Mouse (Mus musculus) MEL (cell line): ENCODE results near the gene Metap2. TPM values are rescaled to one million over a fixed set of nuclear protein-coding genes. Genes with fewer than 3 reads are reported as not detected.

Experiments used
- DNase-seq: peaks from one replicate; pipeline ENCODE4 v3.0.0; 2011; ENCODE audit warnings: low read depth, low spot score
- H3K27ac ChIP-seq: 2 replicates; pipeline ENCODE4 v1.5.1; 2012; ENCODE audit warnings: low read depth, mild to moderate bottlenecking, control low read depth, low read length, moderate library complexity; ENCODE audit not compliant: control insufficient read depth
- H3K27me3 ChIP-seq, 2 experiments: fragments of 150-350 bp in 1 of 2; sonication (generic) in 1 of 2; 2 replicates each; pipeline ENCODE4 v1.6.1; 2012; ENCODE audit warnings: low read length in 2 of 2, mild to moderate bottlenecking in 2 of 2, improper control_type of control experiment in 1 of 2, moderate library complexity in 1 of 2; ENCODE audit not compliant: insufficient read depth in 2 of 2, control insufficient read depth in 1 of 2
- H3K36me3 ChIP-seq, 2 experiments: 2 replicates each; pipeline ENCODE4 v1.6.1; 2012 to 2014; ENCODE audit warnings: low read length in 2 of 2, improper control_type of control experiment in 1 of 2, inconsistent platforms in 1 of 2, mild to moderate bottlenecking in 1 of 2; ENCODE audit not compliant: insufficient read depth in 2 of 2, control insufficient read depth in 1 of 2
- H3K4me1 ChIP-seq, 2 experiments: fragments of 150-350 bp in 1 of 2; sonication (generic) in 1 of 2; 2 replicates each; pipeline ENCODE4 v1.6.1; 2012; ENCODE audit warnings: low read length in 2 of 2, improper control_type of control experiment in 1 of 2, mild to moderate bottlenecking in 1 of 2; ENCODE audit not compliant: insufficient read depth in 2 of 2, control insufficient read depth in 1 of 2
- H3K4me3 ChIP-seq, 2 experiments: fragments of 150-350 bp in 1 of 2; sonication (generic) in 1 of 2; 2 replicates each; pipeline ENCODE4 v1.5.1; 2012; ENCODE audit warnings: low read depth in 2 of 2, low read length in 2 of 2, mild to moderate bottlenecking in 2 of 2, moderate library complexity in 2 of 2, control low read depth in 1 of 2, improper control_type of control experiment in 1 of 2; ENCODE audit not compliant: control insufficient read depth in 1 of 2, insufficient read depth in 1 of 2
- H3K79me2 ChIP-seq: 2 replicates; pipeline ENCODE4 v1.6.1; 2012; ENCODE audit warnings: mild to moderate bottlenecking, low read length, moderate library complexity; ENCODE audit not compliant: control insufficient read depth, poor library complexity, insufficient read depth
- H3K9ac ChIP-seq: 2 replicates; pipeline ENCODE4 v1.6.1; 2012; ENCODE audit warnings: low read depth, mild to moderate bottlenecking, control low read depth, low read length, moderate library complexity; ENCODE audit not compliant: control insufficient read depth, poor library complexity, severe bottlenecking
- H3K9me3 ChIP-seq: fragments of 150-350 bp; sonication (generic); replicated peaks from 2 replicates; pipeline ENCODE4 v1.6.1; 2012; ENCODE audit warnings: mild to moderate bottlenecking, low read length, improper control_type of control experiment, moderate library complexity; ENCODE audit not compliant: insufficient read depth
- BHLHE40 ChIP-seq: IDR thresholded peaks from 2 replicates; pipeline ENCODE4 v1.6.1; 2012; ENCODE audit warnings: low read depth, mild to moderate bottlenecking, inconsistent platforms, low read length, improper control_type of control experiment, borderline replicate concordance
- CHD1 ChIP-seq: IDR thresholded peaks from 2 replicates; pipeline ENCODE4 v1.6.1; 2012; ENCODE audit warnings: low read depth, mild to moderate bottlenecking, inconsistent platforms, low read length, improper control_type of control experiment
- CHD2 ChIP-seq: IDR thresholded peaks from 2 replicates; pipeline ENCODE4 v1.6.1; 2011; ENCODE audit warnings: low read length, improper control_type of control experiment
- E2F4 ChIP-seq: IDR thresholded peaks from 2 replicates; pipeline ENCODE4 v1.6.1; 2011; ENCODE audit warnings: low read depth, low read length, improper control_type of control experiment, borderline replicate concordance
- ELF1 ChIP-seq: IDR thresholded peaks from 2 replicates; pipeline ENCODE4 v1.6.1; 2014; ENCODE audit warnings: low read depth, mild to moderate bottlenecking, inconsistent platforms, low read length, improper control_type of control experiment, moderate library complexity
- GABPA ChIP-seq: IDR thresholded peaks from 2 replicates; pipeline ENCODE4 v1.6.1; 2012; ENCODE audit warnings: low read depth, mild to moderate bottlenecking, inconsistent platforms, low read length, improper control_type of control experiment, moderate library complexity
- GATA1 ChIP-seq: IDR thresholded peaks from 2 replicates; pipeline ENCODE4 v1.6.1; 2011; ENCODE audit warnings: low read depth, low read length, improper control_type of control experiment
- HCFC1 ChIP-seq: IDR thresholded peaks from 2 replicates; pipeline ENCODE4 v1.6.1; 2012; ENCODE audit warnings: low read depth, mild to moderate bottlenecking, inconsistent platforms, low read length, improper control_type of control experiment, moderate library complexity
- JUND ChIP-seq: IDR thresholded peaks from 2 replicates; pipeline ENCODE4 v1.6.1; 2011; ENCODE audit warnings: low read depth, mild to moderate bottlenecking, improper control_type of control experiment, low read length
- MAFK ChIP-seq: IDR thresholded peaks from 2 replicates; pipeline ENCODE4 v1.6.1; 2011; ENCODE audit warnings: low read depth, mild to moderate bottlenecking, low read length, improper control_type of control experiment, borderline replicate concordance
- MAX ChIP-seq: IDR thresholded peaks from 2 replicates; pipeline ENCODE4 v1.6.1; 2011; ENCODE audit warnings: low read length, improper control_type of control experiment
- MAZ ChIP-seq: IDR thresholded peaks from 2 replicates; pipeline ENCODE4 v1.6.1; 2012; ENCODE audit warnings: low read depth, mild to moderate bottlenecking, inconsistent platforms, low read length, improper control_type of control experiment
- MEF2A ChIP-seq: IDR thresholded peaks from 2 replicates; pipeline ENCODE4 v1.6.1; 2014; ENCODE audit warnings: low read depth, mild to moderate bottlenecking, inconsistent platforms, low read length, improper control_type of control experiment; ENCODE audit not compliant: poor library complexity, insufficient replicate concordance, severe bottlenecking; ENCODE audit errors: extremely low read depth
- MYC ChIP-seq: IDR thresholded peaks from 2 replicates; pipeline ENCODE4 v1.6.1; 2011; ENCODE audit warnings: low read depth, mild to moderate bottlenecking, low read length, improper control_type of control experiment, moderate library complexity
- NELFE ChIP-seq: IDR thresholded peaks from 2 replicates; pipeline ENCODE4 v1.6.1; 2011; ENCODE audit warnings: low read depth, low read length, improper control_type of control experiment
- POLR2AphosphoS5 ChIP-seq: IDR thresholded peaks from 2 replicates; pipeline ENCODE4 v1.6.1; 2012; ENCODE audit warnings: low read depth, borderline replicate concordance, mild to moderate bottlenecking, inconsistent platforms, low read length, moderate library complexity, mixed read lengths
- RCOR1 ChIP-seq: IDR thresholded peaks from 2 replicates; pipeline ENCODE4 v1.6.1; 2012; ENCODE audit warnings: low read depth, mild to moderate bottlenecking, inconsistent platforms, low read length, improper control_type of control experiment
- SIN3A ChIP-seq: IDR thresholded peaks from 2 replicates; pipeline ENCODE4 v1.6.1; 2012; ENCODE audit warnings: low read length, improper control_type of control experiment, inconsistent platforms
- SMC3 ChIP-seq: IDR thresholded peaks from 2 replicates; pipeline ENCODE4 v1.6.1; 2011; ENCODE audit warnings: low read depth, low read length, improper control_type of control experiment
- TAL1 ChIP-seq: IDR thresholded peaks from 2 replicates; pipeline ENCODE4 v1.6.1; 2012; ENCODE audit warnings: mild to moderate bottlenecking, inconsistent platforms, low read length, moderate library complexity, mixed read lengths
- TBP ChIP-seq: IDR thresholded peaks from 2 replicates; pipeline ENCODE4 v1.8.0; 2011; ENCODE audit warnings: low read depth, low read length, improper control_type of control experiment
- TCF12 ChIP-seq: IDR thresholded peaks from 2 replicates; pipeline ENCODE4 v1.6.1; 2014; ENCODE audit warnings: low read depth, mild to moderate bottlenecking, inconsistent platforms, low read length, improper control_type of control experiment, moderate library complexity
- UBTF ChIP-seq: IDR thresholded peaks from 2 replicates; pipeline ENCODE4 v1.6.1; 2012; ENCODE audit warnings: low read depth, mild to moderate bottlenecking, inconsistent platforms, low read length, improper control_type of control experiment, moderate library complexity, borderline replicate concordance; ENCODE audit not compliant: insufficient read depth
- USF1 ChIP-seq: IDR thresholded peaks from 2 replicates; pipeline ENCODE4 v1.6.1; 2014; ENCODE audit warnings: low read depth, mild to moderate bottlenecking, inconsistent platforms, low read length, improper control_type of control experiment, moderate library complexity
- USF2 ChIP-seq, 2 experiments: IDR thresholded peaks; 2 replicates each; pipeline ENCODE4 v1.6.1; 2011 to 2012; ENCODE audit warnings: improper control_type of control experiment in 2 of 2, low read length in 2 of 2, borderline replicate concordance in 1 of 2, inconsistent platforms in 1 of 2, low read depth in 1 of 2, mild to moderate bottlenecking in 1 of 2; ENCODE audit not compliant: insufficient read depth in 1 of 2
- ZKSCAN1 ChIP-seq: IDR thresholded peaks from 2 replicates; pipeline ENCODE4 v1.6.1; 2012; ENCODE audit warnings: low read depth, mild to moderate bottlenecking, inconsistent platforms, low read length, improper control_type of control experiment, moderate library complexity
- ZMIZ1 ChIP-seq: IDR thresholded peaks from 2 replicates; pipeline ENCODE4 v1.6.1; 2012; ENCODE audit warnings: low read depth, mild to moderate bottlenecking, inconsistent platforms, low read length, improper control_type of control experiment, moderate library complexity
- ZNF384 ChIP-seq: IDR thresholded peaks from 2 replicates; pipeline ENCODE4 v1.6.1; 2012; ENCODE audit warnings: low read depth, mild to moderate bottlenecking, inconsistent platforms, low read length, improper control_type of control experiment
- polyA plus RNA-seq, 2 experiments: library from polyadenylated mRNA; stranded (reverse) in 1 of 2; unstranded in 1 of 2; fragments of >175 nt in 1 of 2; fragments of >200 nt in 1 of 2; gene quantifications; 2 replicates each; pipeline versions ENCODE4 v1.2.1 to v1.2.4; 2012; ENCODE audit warnings: low replicate concordance in 2 of 2, low read depth in 1 of 2; ENCODE audit not compliant: insufficient read length in 2 of 2, insufficient read depth in 1 of 2, missing spikeins in 1 of 2
- total RNA-seq: library from RNA; depleted of rRNA; stranded (reverse); fragments of 300-350 nt; gene quantifications from 2 replicates; pipeline ENCODE4 v1.2.3, GENCODE M21; 2012

Gene Metap2
- total and polyA plus RNA-seq, 3 experiments, result 326 to 2,567 (median 921) TPM

- TF ChIP-seq MEF2A (no peak), SMC3 (no peak), MAFK (no peak), HCFC1 (peak; percentile 88)
Observed at GRCm38 (mm10) chr10:93889579-93889950, 7.3 kb downstream of the Metap2 start (continued).

- TF ChIP-seq CHD1 (no peak; the same call in 1 of the 2 replicates), MYC (peak; percentile 42; the same call in 1 of the 2 replicates), TBP (no peak), ZKSCAN1 (no peak), POLR2AphosphoS5 (0 out of 2 replicates have a peak, but pooled peaks have one; percentile 61), ZNF384 (no peak), JUND (no peak)
- TF ChIP-seq, all 39 proteins: peak for 2
- Histone ChIP-seq H3K27me3 (no peaks in the 10 kb centered on the region), H3K4me1 (peaks cover 14 to 32% of the 10 kb centered on the region in 2 experiments), H3K9ac (peak overlapping the region; percentile 98), H3K27ac (peak overlapping the region; percentile 84), H3K36me3 (peaks cover 13 to 51% of the 10 kb centered on the region in 2 experiments), H3K4me3 (peak overlapping the region; percentile 81 to 98), H3K9me3 (no peaks in the 10 kb centered on the region), H3K79me2 (peaks cover 51% of the 10 kb centered on the region)
- DNase-seq, result peak; percentile 63
Observed at GRCm38 (mm10) chr10:93888935-93889578, 7.8 kb downstream of the Metap2 start.

GRCm38 (mm10) chr10:93888590-93888934, 8.3 kb downstream of the Metap2 start:
- H3K4me3 ChIP-seq, result peak overlapping the region; percentile 81 to 98
- peak overlapping the region; percentile 84 for H3K27ac ChIP-seq
- H3K27me3 ChIP-seq, result no peaks in the 10 kb centered on the region
- peaks cover 56% of the 10 kb centered on the region for H3K79me2 ChIP-seq
- peak; percentile 61 for DNase-seq
- H3K9me3 ChIP-seq, result no peaks in the 10 kb centered on the region
- peak overlapping the region; percentile 98 for H3K9ac ChIP-seq
- peaks cover 14 to 56% of the 10 kb centered on the region in 2 experiments for H3K36me3 ChIP-seq
- peaks cover 16 to 36% of the 10 kb centered on the region in 2 experiments for H3K4me1 ChIP-seq
- TF ChIP-seq RCOR1 (no peak), HCFC1 (no peak), POLR2AphosphoS5 (no peak), USF1 (no peak), CHD1 (no peak), ZMIZ1 (no peak), MAX (peak; percentile 80), GABPA (no peak), BHLHE40 (no peak), MAFK (no peak), USF2 (IDR thresholded peaks at IDR 0.05; ENCODE audit: borderline replicate concordance in 1 of 2, insufficient read depth in 1 of 2, low read depth in 1 of 2, low read length in 2 of 2) (no peak), ELF1 (no peak), MAZ (no peak), E2F4 (no peak), ZNF384 (peak; percentile 73), TCF12 (0 out of 2 replicates have a peak, but pooled peaks have one; percentile 10), GATA1 (peak; percentile 67), NELFE (no peak), ZKSCAN1 (no peak), CHD2 (no peak), SIN3A (peak; percentile 84), TAL1 (no peak), UBTF (no peak)
